Mouse (Mus musculus) activated CD4-positive, CD25-positive, alpha-beta regulatory T cell, adult 9 weeks (primary cell): ENCODE data around the gene Col8a2. TPM values are rescaled to one million over a fixed set of nuclear protein-coding genes. Genes with fewer than 3 reads are reported as not detected.

ENCODE experiments used
- polyA plus RNA-seq: library from polyadenylated mRNA; unstranded; fragments of 100-300 nt; shearing (Covaris generic); gene quantifications from one replicate; pipeline ENCODE4 v1.2.1, GENCODE M21; 2017

The Col8a2 gene
- polyA plus RNA-seq: not detected

GRCm38 (mm10) chr4:126286492-126286891 lies at the start of gene Col8a2:
Col8a2 (plus strand) TSS chr4:126286793.

GRCm38 (mm10) chr4:126256131-126256791 lies 30.3 kb upstream of the Col8a2 start, which contains the start of gene Map7d1:
Map7d1 (minus strand) TSS chr4:126256343.

GRCm38 (mm10) chr4:126262119-126262807 lies 24.3 kb upstream of the Col8a2 start, which contains the start of gene Trappc3:
Trappc3 (plus strand) TSS chr4:126262325.

GRCm38 (mm10) chr4:126321111-126321853 lies 34.7 kb downstream of the Col8a2 start, which contains the start of gene Adprhl2:
Adprhl2 (minus strand) TSS chr4:126321703.

GRCm38 (mm10) chr4:126325281-126325861 lies 38.8 kb downstream of the Col8a2 start, which contains the start of gene Tekt2:
Tekt2 (minus strand) TSS chr4:126325688.

Other genes with a start within 250 kb of the Col8a2 start
- gene Mrps15, start 239.9 kb upstream of the Col8a2 start, polyA plus RNA-seq: 80.6 TPM
- 1.7 TPM for gene Oscp1, start 228.2 kb upstream of the Col8a2 start, polyA plus RNA-seq
- 73.4 TPM for gene Lsm10, start 190.2 kb upstream of the Col8a2 start, polyA plus RNA-seq
- gene Stk40, start 182.8 kb upstream of the Col8a2 start, polyA plus RNA-seq: 16.0 TPM
- 40.0 TPM for gene Eva1b, start 139.0 kb upstream of the Col8a2 start, polyA plus RNA-seq
- gene Sh3d21, start 123.3 kb upstream of the Col8a2 start, polyA plus RNA-seq: 1.1 TPM
- gene Thrap3, start 84.0 kb upstream of the Col8a2 start, polyA plus RNA-seq: 249 TPM
- gene Map7d1, start 30.4 kb upstream of the Col8a2 start, polyA plus RNA-seq: 4.2 TPM
- gene Trappc3, start 24.5 kb upstream of the Col8a2 start, polyA plus RNA-seq: 107 TPM
- gene Adprhl2, start 34.9 kb downstream of the Col8a2 start, polyA plus RNA-seq: 22.4 TPM
- gene Tekt2, start 38.9 kb downstream of the Col8a2 start, polyA plus RNA-seq: 0.35 TPM
- 27.9 TPM for gene Ago3, start 142.8 kb downstream of the Col8a2 start, polyA plus RNA-seq
- 4.2 TPM for gene Ago1, start 181.8 kb downstream of the Col8a2 start, polyA plus RNA-seq
- gene Ago4, start 246.7 kb downstream of the Col8a2 start, polyA plus RNA-seq: 0.44 TPM